Mouse (Mus musculus) layer of hippocampus, adult 2 months (tissue): ENCODE measurements around the gene B230118H07Rik. TPM values are rescaled to one million over a fixed set of nuclear protein-coding genes. Genes with fewer than 3 reads are reported as not detected.

ENCODE experiments used
- DNase-seq, 2 experiments: peaks; one replicate each; pipeline ENCODE4 v3.0.0; 2022; ENCODE audit warnings: low spot score in 2 of 2
- H3K27ac ChIP-seq: fragments of 200-600 bp; 2 replicates; pipeline ENCODE4 v1.8.1; 2022
- H3K4me3 ChIP-seq: fragments of 200-600 bp; 2 replicates; pipeline ENCODE4 v1.8.1; 2022; ENCODE audit warnings: mild to moderate bottlenecking
- CTCF ChIP-seq: fragments of 200-600 bp; conservative IDR thresholded peaks from 2 replicates; pipeline ENCODE4 v1.8.1; 2022; ENCODE audit warnings: antibody characterized with exemption, mild to moderate bottlenecking, moderate library complexity
- long read RNA-seq, 2 experiments: library from polyadenylated mRNA; stranded (forward); transcript quantifications; one replicate each; pipeline ENCODE4 v2.0.0; 2021; ENCODE audit warnings: borderline mapping rate in 2 of 2
- total RNA-seq, 2 experiments: library from RNA; stranded (reverse); gene quantifications; 2 replicates each; pipeline ENCODE4 v1.2.3; 2021

B230118H07Rik gene
- total RNA-seq: 10 to 100 TPM; 32.0 to 32.3 TPM
- long read RNA-seq, experiment 1, transcript B230118H07Rik-203 (7 exons, 2,273 nt): major isoform, 21 of 33 reads
- long read RNA-seq, experiment 1, partial matches to known transcripts: 10 of 33 reads
- long read RNA-seq, experiment 1, other reads (novel, unspliced or antisense): 1 of 33 reads
- long read RNA-seq, experiment 2, transcript B230118H07Rik-203 (7 exons, 2,273 nt): major isoform, 27 of 45 reads
- long read RNA-seq, experiment 2, partial matches to known transcripts: 11 of 45 reads
- long read RNA-seq, experiment 2, other reads (novel, unspliced or antisense): 7 of 45 reads

GRCm38 (mm10) chr2:101649114-101649671, at the start of gene B230118H07Rik, which contains the start of gene Rag1:
B230118H07Rik (minus strand) TSS chr2:101649532.
Rag1 (minus strand) TSS chr2:101649501.
- no peak for DNase-seq
- no peak within 1 kb of the TSS for H3K4me3 ChIP-seq
- H3K27ac ChIP-seq: no peak within 1 kb of the TSS
- no peak for TF ChIP-seq CTCF

DNA sequence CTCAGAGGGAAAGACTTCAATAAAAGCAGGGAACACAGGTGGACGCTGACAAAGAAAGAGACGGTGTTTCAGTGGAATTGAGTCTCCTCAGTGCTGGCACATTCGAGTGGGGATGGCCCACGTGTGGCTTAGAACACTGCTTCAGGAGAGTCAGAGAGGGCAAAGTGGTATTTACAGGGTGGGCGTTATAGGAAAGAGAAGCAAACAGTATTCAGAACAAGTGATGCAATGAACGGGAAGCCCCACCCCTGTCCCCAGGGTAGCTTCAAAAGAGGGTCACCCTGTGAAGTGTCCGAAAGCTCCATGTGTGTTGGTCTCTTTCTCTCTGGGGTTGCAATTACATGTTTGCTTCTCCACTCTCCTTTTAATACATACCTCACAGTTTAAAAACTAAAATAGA, 46.3 kb upstream of the B230118H07Rik start:
- no peak for DNase-seq
- Histone ChIP-seq H3K27ac (no peak overlapping the region), H3K4me3 (no peak overlapping the region)
- no peak for TF ChIP-seq CTCF

GRCm38 (mm10) chr2:101693577-101694215, 44.4 kb upstream of the B230118H07Rik start:
- Histone ChIP-seq H3K4me3 (no peak overlapping the region), H3K27ac (no peak overlapping the region)
- DNase-seq: peak; percentile 29 to 43
- TF ChIP-seq CTCF: peak; percentile 90

DNA sequence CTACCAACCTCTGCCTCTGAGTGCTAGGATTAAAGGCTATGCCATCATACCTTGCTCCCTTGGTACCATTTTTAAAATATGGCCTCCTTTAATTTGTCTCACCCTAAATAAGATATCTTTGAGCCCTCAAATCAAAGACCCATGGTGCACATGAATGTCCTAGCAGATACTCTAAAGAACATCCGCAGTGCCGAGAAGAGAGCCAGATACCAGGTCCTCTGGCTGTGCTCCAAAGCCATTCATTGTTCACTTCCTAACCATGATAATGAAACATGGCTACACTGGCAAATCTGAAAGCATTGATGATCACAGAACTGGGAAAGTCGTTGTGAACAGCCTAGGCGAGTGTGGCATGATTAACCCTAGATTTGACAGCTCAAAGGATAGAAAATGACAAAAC, 43.7 kb upstream of the B230118H07Rik start:
- peak overlapping the region; percentile 28; the same call in 1 of the 2 replicates for H3K27ac ChIP-seq
- no peak overlapping the region for H3K4me3 ChIP-seq
- TF ChIP-seq CTCF: no peak
- no peak for DNase-seq

DNA sequence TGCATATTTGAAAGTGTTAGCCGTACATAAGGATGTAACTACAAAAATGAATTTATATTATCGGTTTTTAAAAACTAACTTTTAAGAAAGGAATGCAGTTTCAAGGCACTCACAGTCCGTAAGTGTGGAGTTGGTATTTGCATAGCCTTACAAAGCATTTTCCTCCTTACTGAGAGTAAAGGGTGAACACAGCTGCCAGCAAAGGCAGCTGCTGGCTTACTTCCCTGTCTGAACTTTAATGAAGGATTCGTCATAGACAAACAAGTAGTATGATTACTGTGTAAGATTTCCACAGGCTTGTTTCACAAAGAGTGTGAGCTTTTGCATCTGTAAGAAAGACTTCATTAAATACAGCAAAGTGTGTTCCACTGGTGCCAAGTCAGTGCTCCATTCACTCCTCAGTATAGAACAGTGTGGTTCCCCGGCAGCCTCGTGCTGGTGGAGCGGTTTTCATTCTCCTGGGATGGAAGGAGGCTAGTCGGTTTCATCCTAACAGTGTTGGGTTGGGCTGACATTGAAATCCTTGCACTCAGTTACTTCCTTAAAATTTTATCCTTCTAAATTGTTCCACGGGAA, 41.0 kb upstream of the B230118H07Rik start:
- no peak for DNase-seq
- no peak for TF ChIP-seq CTCF
- Histone ChIP-seq H3K27ac (no peak overlapping the region), H3K4me3 (no peak overlapping the region)

GRCm38 (mm10) chr2:101688011-101688410, 38.7 kb upstream of the B230118H07Rik start:
- TF ChIP-seq CTCF: no peak

DNA sequence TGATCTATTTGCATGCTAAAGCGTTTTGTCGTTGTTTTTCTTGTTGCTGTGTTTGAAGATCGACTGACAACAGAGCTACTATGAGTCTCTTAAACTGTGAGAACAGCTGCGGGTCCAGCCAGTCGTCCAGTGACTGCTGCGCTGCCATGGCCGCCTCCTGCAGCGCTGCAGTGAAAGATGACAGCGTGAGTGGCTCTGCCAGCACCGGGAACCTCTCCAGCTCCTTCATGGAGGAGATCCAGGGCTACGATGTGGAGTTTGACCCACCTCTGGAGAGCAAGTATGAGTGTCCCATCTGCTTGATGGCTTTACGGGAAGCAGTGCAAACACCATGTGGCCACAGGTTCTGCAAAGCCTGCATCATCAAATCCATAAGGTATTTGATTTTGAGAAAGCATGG, 35.1 kb upstream of the B230118H07Rik start:
- Histone ChIP-seq H3K27ac (peak overlapping the region; percentile 67), H3K4me3 (no peak overlapping the region)
- DNase-seq: peak in 1 of 2 experiments; percentile 35
- no peak for TF ChIP-seq CTCF

More at GRCm38 (mm10) chr2:101688011-101688410, 38.7 kb upstream of the B230118H07Rik start:
- H3K4me3 ChIP-seq: peak overlapping the region; percentile 3; the same call in 1 of the 2 replicates
- no peak overlapping the region for H3K27ac ChIP-seq
- DNase-seq: no peak

DNA sequence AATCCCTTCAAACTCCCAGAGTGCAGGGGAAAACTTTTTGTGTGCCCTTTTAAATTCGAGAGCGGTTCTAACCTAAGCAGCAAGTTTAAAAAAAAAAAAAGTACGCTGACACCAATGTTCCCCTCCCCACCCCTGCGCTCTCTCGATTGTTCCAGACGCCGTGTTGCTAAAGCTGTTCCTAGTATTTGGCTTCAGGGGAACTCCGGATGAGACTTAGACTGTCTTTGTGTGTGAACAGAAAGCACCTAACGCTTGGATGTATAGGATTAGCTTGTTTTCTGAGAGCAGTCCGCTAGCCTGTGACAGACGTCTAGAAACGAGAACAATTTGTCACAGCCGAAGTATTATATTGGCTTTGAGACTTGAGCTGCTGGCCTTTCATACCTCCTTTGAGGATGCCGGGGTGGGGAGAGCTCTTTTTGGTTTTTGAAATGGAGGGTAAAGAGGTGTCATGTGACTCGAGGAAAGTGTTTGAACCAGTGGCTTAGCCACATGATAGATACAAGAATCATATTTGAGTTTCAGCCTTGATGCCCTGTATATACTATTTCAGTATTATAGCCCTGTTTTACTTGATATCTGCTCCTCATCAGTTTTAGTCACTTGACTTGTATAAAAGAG, 29.9 kb upstream of the B230118H07Rik start:
- Histone ChIP-seq H3K4me3 (peak overlapping the region; percentile 67), H3K27ac (peak overlapping the region; percentile 92; the same call in 1 of the 2 replicates)
- no peak for DNase-seq
- no peak for TF ChIP-seq CTCF

- peak; percentile 89 for TF ChIP-seq CTCF
- H3K4me3 ChIP-seq: peak within 1 kb of the TSS; percentile 67
- H3K27ac ChIP-seq: peak within 1 kb of the TSS; percentile 92
- DNase-seq: peak; percentile 86 to 89
These were observed 29.1 kb upstream of the B230118H07Rik start, which contains the start of gene Traf6 for GRCm38 (mm10) chr2:101678236-101679021. Traf6 (plus strand) TSS chr2:101678429.

DNA sequence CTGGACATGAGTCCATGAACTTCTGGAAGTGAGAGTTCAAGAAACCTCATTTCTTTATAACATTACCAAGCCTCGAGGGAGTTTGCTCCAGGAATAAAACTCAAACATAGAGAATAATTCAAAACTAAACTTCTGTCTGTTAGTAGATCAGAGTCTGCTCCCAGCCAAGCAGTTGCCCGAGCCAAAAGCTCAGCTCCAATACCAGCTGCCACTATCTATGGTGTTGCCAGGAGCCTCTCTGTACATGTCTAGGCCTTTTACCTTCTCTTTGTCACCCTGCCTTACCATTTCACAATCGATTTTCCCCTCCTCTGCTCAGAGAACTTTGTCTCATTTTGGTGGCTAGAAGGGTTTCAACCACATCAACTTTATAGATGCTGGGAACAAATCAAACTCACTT, 24.2 kb upstream of the B230118H07Rik start:
- no peak for TF ChIP-seq CTCF
- Histone ChIP-seq H3K27ac (no peak overlapping the region), H3K4me3 (no peak overlapping the region)
- DNase-seq: no peak

GRCm38 (mm10) chr2:101668751-101669150, 19.4 kb upstream of the B230118H07Rik start:
- no peak for DNase-seq
- Histone ChIP-seq H3K4me3 (no peak overlapping the region), H3K27ac (no peak overlapping the region)
- no peak for TF ChIP-seq CTCF

DNA sequence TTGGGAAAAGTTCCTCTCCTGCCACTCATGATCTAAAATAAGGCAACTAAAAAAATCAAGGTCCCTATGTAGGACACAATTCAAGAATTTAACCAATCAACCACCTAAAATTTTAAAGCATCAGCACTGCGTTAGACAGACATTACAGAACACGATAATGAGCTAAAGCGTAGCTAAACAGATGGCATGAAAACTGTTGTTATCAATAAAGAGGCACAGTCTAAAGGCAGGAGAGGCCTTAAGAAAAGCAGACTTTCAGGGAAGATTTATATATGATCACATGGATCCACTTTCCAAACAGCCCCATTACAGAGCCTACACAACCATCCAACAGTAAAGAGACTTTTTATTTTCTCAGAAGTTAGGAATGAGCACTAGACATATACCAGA, 16.4 kb upstream of the B230118H07Rik start:
- Histone ChIP-seq H3K27ac (peak overlapping the region; percentile 75), H3K4me3 (no peak overlapping the region)
- TF ChIP-seq CTCF: no peak
- no peak for DNase-seq
